Mouse (Mus musculus): ENCODE results near the gene Zfp874b. TPM values are rescaled to one million over a fixed set of nuclear protein-coding genes. Genes with fewer than 3 reads are reported as not detected.

Zfp874b gene
- total RNA-seq, 2 experiments from 2014 or later: 17.7 to 19.4 TPM

Other genes starting within 250 kb of the Zfp874b start
- 10 to 100 TPM; 19.6 to 24.5 TPM for gene Zfp458, start 205.8 kb downstream of the Zfp874b start, total RNA-seq (2021)
- gene Zfp457, start 177.8 kb downstream of the Zfp874b start, total RNA-seq (2021): 1 to 10 TPM; 5.5 to 5.8 TPM
- 1 to 10 TPM; 2.6 to 3.0 TPM for gene Zfp595, start 151.7 kb downstream of the Zfp874b start, total RNA-seq (2021)
- 1 to 10 TPM; 1.0 to 1.1 TPM for gene Gm28044, start 123.7 kb downstream of the Zfp874b start, total RNA-seq (2021)
- under 1 TPM; 0.85 to 0.89 TPM for gene Zfp953, start 123.7 kb downstream of the Zfp874b start, total RNA-seq (2021)
- gene Gm28041, start 108.5 kb downstream of the Zfp874b start, total RNA-seq (2021): not detected
- under 1 TPM; 0.87 to 0.92 TPM for gene Zfp456, start 108.4 kb downstream of the Zfp874b start, total RNA-seq (2021)
- 1 to 10 TPM; 1.7 to 2.4 TPM for gene Zfp429, start 84.4 kb downstream of the Zfp874b start, total RNA-seq (2021)
- gene Zfp459, start 62.8 kb downstream of the Zfp874b start, total RNA-seq (2021): 1 to 10 TPM; 3.6 to 9.4 TPM
- 10 to 100 TPM; 10.8 to 14.1 TPM for gene Zfp874a, start 32.6 kb downstream of the Zfp874b start, total RNA-seq (2021)
- gene Zfp58, start 16.3 kb upstream of the Zfp874b start, total RNA-seq (2021): 1 to 10 TPM; 6.0 to 8.1 TPM
- gene Gm26965, start 41.9 kb upstream of the Zfp874b start, total RNA-seq (2021): not detected
- gene Zfp87, start 41.9 kb upstream of the Zfp874b start, total RNA-seq (2021): 10 to 100 TPM; 20.3 to 22.9 TPM
- 10 to 100 TPM in 1 of 2 experiments, 1 to 10 TPM in 1; 8.3 to 10.0 TPM for gene Zfp748, start 69.6 kb upstream of the Zfp874b start, total RNA-seq (2021)
- gene Zfp729b, start 125.4 kb upstream of the Zfp874b start, total RNA-seq (2021): 1 to 10 TPM; 8.1 to 8.7 TPM
- 1 to 10 TPM; 1.2 to 1.8 TPM for gene Gm49345, start 153.5 kb upstream of the Zfp874b start, total RNA-seq (2021)
- gene Zfp729a, start 153.5 kb upstream of the Zfp874b start, total RNA-seq (2021): 10 to 100 TPM in 1 of 2 experiments, 1 to 10 TPM in 1; 8.7 to 10.3 TPM
- 10 to 100 TPM; 25.0 to 25.9 TPM for gene Zfp738, start 202.8 kb upstream of the Zfp874b start, total RNA-seq (2021)
- gene Zfp65, start 244.9 kb upstream of the Zfp874b start, total RNA-seq (2021): 10 to 100 TPM; 13.2 to 13.3 TPM

All from left cerebral cortex, postnatal 25 days (tissue).